Mouse (Mus musculus) heart, embryonic 10.5 days (tissue): ENCODE measurements around the gene Sf1. TPM values are rescaled to one million over a fixed set of nuclear protein-coding genes. Genes with fewer than 3 reads are reported as not detected.

Experiments used
- DNase-seq: peaks from one replicate; pipeline ENCODE4 v3.0.0-alpha.2; 2017; ENCODE audit warnings: low spot score
- H3K27ac ChIP-seq: fragments of 300-500 bp; sonication (generic); 2 replicates; pipeline ENCODE4 v1.5.1; 2016; ENCODE audit warnings: mild to moderate bottlenecking
- H3K27me3 ChIP-seq: fragments of 300-500 bp; sonication (generic); 2 replicates; pipeline ENCODE4 v1.6.1; 2016; ENCODE audit warnings: mild to moderate bottlenecking; ENCODE audit not compliant: poor library complexity, insufficient read depth, severe bottlenecking
- H3K36me3 ChIP-seq: fragments of 300-500 bp; sonication (generic); 2 replicates; pipeline ENCODE4 v1.6.1; 2016; ENCODE audit warnings: mild to moderate bottlenecking, moderate library complexity
- H3K4me1 ChIP-seq: fragments of 300-500 bp; sonication (generic); 2 replicates; pipeline ENCODE4 v1.6.1; 2016; ENCODE audit warnings: mild to moderate bottlenecking
- H3K4me3 ChIP-seq: fragments of 300-500 bp; sonication (generic); 2 replicates; pipeline ENCODE4 v1.5.1; 2016; ENCODE audit warnings: mild to moderate bottlenecking, moderate library complexity
- H3K9me3 ChIP-seq: fragments of 300-500 bp; sonication (generic); 2 replicates; pipeline ENCODE4 v1.6.1; 2016; ENCODE audit warnings: mild to moderate bottlenecking, moderate library complexity
- WGBS: fragments of 180-500 bp; shearing (Covaris S2); methylation state at CpG from one replicate; pipeline ENCODE4 v1.1.7; 2016; 5-methylcytosine and 5-hydroxymethylcytosine counted together
- polyA plus RNA-seq: library from polyadenylated mRNA; unstranded; fragments of >200 nt; fragmentation: Nextera tagmentation; extraction: Ambion mirVana; gene quantifications from 2 replicates; pipeline ENCODE4 v1.2.1, GENCODE M21; 2016

Gene Sf1
- polyA plus RNA-seq, 1 experiment from 2014 or later: 146 TPM

GRCm38 (mm10) chr19:6398447-6399284 lies 35.2 kb downstream of the Sf1 start:
- H3K36me3 ChIP-seq: peaks cover 18% of the 10 kb centered on the region
- peaks cover 41% of the 10 kb centered on the region for H3K27me3 ChIP-seq
- under 1% methylated on average over 39 of the region's 39 CpGs for WGBS
- peak overlapping the region; percentile 78 for H3K4me3 ChIP-seq
- H3K9me3 ChIP-seq: no peaks in the 10 kb centered on the region
- peaks cover 59% of the 10 kb centered on the region for H3K4me1 ChIP-seq
- DNase-seq: peak; percentile 90
- H3K27ac ChIP-seq: peak overlapping the region; percentile 90

GRCm38 (mm10) chr19:6399285-6400095 lies 36.0 kb downstream of the Sf1 start, which contains the start of gene Rasgrp2:
Gene Rasgrp2 (plus strand): TSS chr19:6399340.
- Histone ChIP-seq H3K9me3 (no peaks in the 10 kb centered on the region), H3K4me1 (peaks cover 62% of the 10 kb centered on the region), H3K36me3 (peaks cover 13% of the 10 kb centered on the region), H3K27ac (peak within 1 kb of the TSS; percentile 90), H3K27me3 (peaks cover 41% of the 10 kb centered on the region), H3K4me3 (peak within 1 kb of the TSS; percentile 78)
- no peak for DNase-seq
- 1% methylated on average over 78 of the region's 87 CpGs for WGBS

- H3K9me3 ChIP-seq: no peaks in the 10 kb centered on the region
- peak overlapping the region; percentile 78 for H3K4me3 ChIP-seq
- peaks cover 41% of the 10 kb centered on the region for H3K27me3 ChIP-seq
- peak overlapping the region; percentile 90 for H3K27ac ChIP-seq
- peaks cover 62% of the 10 kb centered on the region for H3K4me1 ChIP-seq
- 3% methylated on average over 29 of the region's 29 CpGs for WGBS
- peaks cover 11% of the 10 kb centered on the region for H3K36me3 ChIP-seq
- no peak for DNase-seq
Measured at GRCm38 (mm10) chr19:6400096-6401086, 36.9 kb downstream of the Sf1 start.

- DNase-seq: peak; percentile 86
- peaks cover 62% of the 10 kb centered on the region for H3K4me1 ChIP-seq
- H3K4me3 ChIP-seq: peak overlapping the region; percentile 78
- no peaks in the 10 kb centered on the region for H3K9me3 ChIP-seq
- WGBS: under 1% methylated on average over 32 of the region's 32 CpGs
- H3K27ac ChIP-seq: peak overlapping the region; percentile 63
- peaks cover 41% of the 10 kb centered on the region for H3K27me3 ChIP-seq
- H3K36me3 ChIP-seq: peaks cover 6% of the 10 kb centered on the region
Measured at GRCm38 (mm10) chr19:6401131-6401815, 37.8 kb downstream of the Sf1 start.

GRCm38 (mm10) chr19:6401951-6402350 lies 38.5 kb downstream of the Sf1 start:
- Histone ChIP-seq H3K27me3 (peaks cover 41% of the 10 kb centered on the region), H3K4me3 (peak overlapping the region; percentile 78), H3K27ac (peak overlapping the region; percentile 63; the same call in 1 of the 2 replicates), H3K9me3 (no peaks in the 10 kb centered on the region), H3K4me1 (peaks cover 62% of the 10 kb centered on the region), H3K36me3 (peaks cover 4% of the 10 kb centered on the region)
- DNase-seq: no peak
- WGBS: 4% methylated on average over 9 of the region's 9 CpGs

- no peak for DNase-seq
- Histone ChIP-seq H3K9me3 (no peaks in the 10 kb centered on the region), H3K4me3 (no peak overlapping the region), H3K27me3 (peaks cover 37% of the 10 kb centered on the region), H3K36me3 (no peaks in the 10 kb centered on the region; the same call in 1 of the 2 replicates), H3K4me1 (peaks cover 50% of the 10 kb centered on the region), H3K27ac (no peak overlapping the region)
- 77% methylated on average over 10 of the region's 10 CpGs for WGBS
Measured at GRCm38 (mm10) chr19:6403869-6404268, 40.4 kb downstream of the Sf1 start.

- H3K4me1 ChIP-seq: peaks cover 34% of the 10 kb centered on the region
- H3K4me3 ChIP-seq: no peak overlapping the region
- peaks cover 30% of the 10 kb centered on the region for H3K27me3 ChIP-seq
- H3K36me3 ChIP-seq: no peaks in the 10 kb centered on the region; the same call in 1 of the 2 replicates
- 72% methylated on average over 10 of the region's 10 CpGs for WGBS
- H3K9me3 ChIP-seq: no peaks in the 10 kb centered on the region
- no peak for DNase-seq
- H3K27ac ChIP-seq: no peak overlapping the region
Measured at GRCm38 (mm10) chr19:6405433-6405832, 41.9 kb downstream of the Sf1 start.

- Histone ChIP-seq H3K27ac (peak overlapping the region; percentile 3; the same call in 1 of the 2 replicates), H3K4me3 (no peak overlapping the region), H3K9me3 (no peaks in the 10 kb centered on the region), H3K36me3 (no peaks in the 10 kb centered on the region; the same call in 1 of the 2 replicates), H3K4me1 (peaks cover 18% of the 10 kb centered on the region), H3K27me3 (peaks cover 15% of the 10 kb centered on the region)
- DNase-seq: no peak
- 80% methylated on average over 8 of the region's 8 CpGs for WGBS
Measured at GRCm38 (mm10) chr19:6407109-6407508, 43.6 kb downstream of the Sf1 start.

- Histone ChIP-seq H3K4me1 (peaks cover 10% of the 10 kb centered on the region; the same call in 1 of the 2 replicates), H3K36me3 (no peaks in the 10 kb centered on the region; the same call in 1 of the 2 replicates), H3K27me3 (peaks cover 15% of the 10 kb centered on the region), H3K4me3 (no peak overlapping the region), H3K27ac (no peak overlapping the region), H3K9me3 (no peaks in the 10 kb centered on the region)
- no peak for DNase-seq
- WGBS: 57% methylated on average over 16 of the region's 16 CpGs
Measured at GRCm38 (mm10) chr19:6407816-6408510, 44.5 kb downstream of the Sf1 start.

- H3K4me1 ChIP-seq: 0 out of 2 replicates have a peak, but pooled peaks cover 12% of the 10 kb centered on the region
- no peak overlapping the region for H3K27ac ChIP-seq
- DNase-seq: no peak
- no peak overlapping the region for H3K4me3 ChIP-seq
- H3K27me3 ChIP-seq: peaks cover 18% of the 10 kb centered on the region
- WGBS: 76% methylated on average over 8 of the region's 8 CpGs
- H3K9me3 ChIP-seq: no peaks in the 10 kb centered on the region
- H3K36me3 ChIP-seq: no peaks in the 10 kb centered on the region
Measured at GRCm38 (mm10) chr19:6408749-6409148, 45.3 kb downstream of the Sf1 start.

- Histone ChIP-seq H3K4me1 (0 out of 2 replicates have a peak, but pooled peaks cover 11% of the 10 kb centered on the region), H3K9me3 (no peaks in the 10 kb centered on the region), H3K27ac (no peak overlapping the region), H3K4me3 (no peak overlapping the region), H3K36me3 (no peaks in the 10 kb centered on the region), H3K27me3 (peaks cover 23% of the 10 kb centered on the region)
- no peak for DNase-seq
- WGBS: 74% methylated on average over 5 of the region's 5 CpGs
Measured at GRCm38 (mm10) chr19:6409176-6409575, 45.7 kb downstream of the Sf1 start.
